Mouse (Mus musculus) megakaryocyte, embryonic 14.5 days (primary cell): ENCODE results near the gene 1700025F22Rik.

Source experiments
- FLI1 ChIP-seq: IDR thresholded peaks from 2 replicates; pipeline ENCODE4 v1.6.1; 2012; ENCODE audit warnings: low read length, inconsistent platforms, mixed read lengths
- GATA1 ChIP-seq: IDR thresholded peaks from 3 replicates; pipeline ENCODE4 v1.6.1; 2012; ENCODE audit warnings: mixed read lengths, low read length, inconsistent platforms, borderline replicate concordance

GRCm38 (mm10) chr19:11135336-11135735, 29.8 kb downstream of the 1700025F22Rik start:
- no peak for TF ChIP-seq FLI1
- TF ChIP-seq GATA1 = no peak
